Mouse (Mus musculus): ENCODE results near the gene Fmo2.

DNA sequence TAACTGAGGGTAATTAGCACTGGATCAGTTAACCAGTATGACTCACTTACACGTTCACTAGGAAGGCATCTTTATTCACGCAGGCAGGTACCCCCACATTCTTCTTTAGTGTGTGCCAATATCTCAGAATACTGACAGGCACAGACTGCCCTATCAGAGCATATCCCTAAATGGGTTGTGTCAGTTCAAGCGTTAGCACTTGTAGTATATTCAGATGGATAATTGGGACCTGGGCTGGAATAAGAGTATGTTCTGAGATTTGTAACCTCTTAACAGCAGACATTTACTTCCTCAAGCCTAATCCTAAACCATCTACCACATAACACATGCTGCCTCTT lies 33.1 kb downstream of the Fmo2 start:
- TF ChIP-seq TAL1 (IDR thresholded peaks at IDR 0.05; ENCODE audit: low read length) = no peak
- no peak for TF ChIP-seq GATA1 (IDR thresholded peaks at IDR 0.05; ENCODE audit: low read length)
